Mouse (Mus musculus) limb, embryonic 13.5 days (tissue): ENCODE measurements around the gene Ubtd2. TPM values are rescaled to one million over a fixed set of nuclear protein-coding genes. Genes with fewer than 3 reads are reported as not detected.
A peak's percentile ranks its signal among the peaks of the same experiment; 100 is the strongest.

Experiments
- ATAC-seq: fragments of 200-750 bp; cut with Nextera tagmentation; 2 replicates; pipeline ENCODE4 v1.8.0; 2017; ENCODE audit warnings: low read depth, moderate number of reproducible peaks, moderate TSS enrichment; ENCODE audit not compliant: low FRiP score
- H3K27ac ChIP-seq: fragments of 300-500 bp; sonication (generic); 2 replicates; pipeline ENCODE4 v1.5.1; 2015; ENCODE audit warnings: inconsistent platforms, mild to moderate bottlenecking, moderate library complexity
- H3K27me3 ChIP-seq: fragments of 300-500 bp; sonication (generic); 2 replicates; pipeline ENCODE4 v1.6.1; 2015; ENCODE audit warnings: mild to moderate bottlenecking, inconsistent platforms
- H3K36me3 ChIP-seq: fragments of 300-500 bp; sonication (generic); 2 replicates; pipeline ENCODE4 v1.6.1; 2015; ENCODE audit warnings: inconsistent platforms, mild to moderate bottlenecking, moderate library complexity
- H3K4me1 ChIP-seq: fragments of 300-500 bp; sonication (generic); 2 replicates; pipeline ENCODE4 v1.6.1; 2015; ENCODE audit warnings: inconsistent platforms
- H3K4me2 ChIP-seq: fragments of 300-500 bp; sonication (generic); replicated peaks from 2 replicates; pipeline ENCODE4 v1.6.1; 2015; ENCODE audit warnings: inconsistent platforms, mild to moderate bottlenecking, moderate library complexity
- H3K4me3 ChIP-seq: fragments of 300-500 bp; sonication (generic); 2 replicates; pipeline ENCODE4 v1.5.1; 2015; ENCODE audit warnings: moderate library complexity, mild to moderate bottlenecking, inconsistent platforms
- H3K9ac ChIP-seq: fragments of 300-500 bp; sonication (generic); 2 replicates; pipeline ENCODE4 v1.6.1; 2015; ENCODE audit warnings: mild to moderate bottlenecking, inconsistent platforms
- H3K9me3 ChIP-seq: fragments of 300-500 bp; sonication (generic); 2 replicates; pipeline ENCODE4 v1.6.1; 2016; ENCODE audit warnings: inconsistent platforms
- WGBS: fragments of 180-500 bp; shearing (Covaris S2); methylation state at CpG from one replicate; pipeline ENCODE4 v1.1.7; 2015; 5-methylcytosine and 5-hydroxymethylcytosine counted together
- polyA plus RNA-seq: library from polyadenylated mRNA; unstranded; fragments of >200 nt; fragmentation: Nextera tagmentation; extraction: Ambion mirVana; gene quantifications from 2 replicates; pipeline ENCODE4 v1.2.1, GENCODE M21; 2015

Gene Ubtd2
- polyA plus RNA-seq, 1 experiment from 2014 or later: 97.3 TPM

GRCm38 (mm10) chr11:32542687-32543411 lies 87.7 kb downstream of the Ubtd2 start:
- no peak for ATAC-seq
- Histone ChIP-seq H3K9me3 (no peaks in the 10 kb centered on the region), H3K27me3 (no peaks in the 10 kb centered on the region), H3K9ac (no peak overlapping the region), H3K4me2 (no peak overlapping the region), H3K4me1 (peaks cover 22% of the 10 kb centered on the region), H3K36me3 (no peaks in the 10 kb centered on the region), H3K27ac (no peak overlapping the region), H3K4me3 (no peak overlapping the region)
- WGBS: 46% methylated on average over 2 of the region's 3 CpGs

- ATAC-seq: no peak
Measured at GRCm38 (mm10) chr11:32544041-32544440, 88.9 kb downstream of the Ubtd2 start.

DNA sequence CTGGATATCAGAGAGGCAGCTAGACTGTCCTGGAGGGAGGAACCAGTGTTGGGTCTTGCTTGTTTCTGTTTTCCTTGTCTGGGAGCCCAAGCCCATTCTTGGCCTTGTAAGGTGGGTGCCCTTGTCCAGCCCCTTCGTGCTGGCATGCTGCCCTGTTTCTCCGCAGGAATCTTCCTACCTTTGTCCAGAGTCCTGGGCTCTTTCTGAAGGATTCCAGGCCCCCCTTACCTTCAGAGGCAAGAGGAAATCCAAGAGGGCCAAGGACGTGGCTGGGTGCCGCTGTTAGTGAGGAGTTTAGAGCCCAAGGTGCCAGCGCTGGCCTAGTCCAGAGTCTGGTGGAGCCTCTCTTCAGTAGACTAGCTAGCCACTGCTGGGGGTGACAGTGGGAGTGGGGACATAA lies 89.3 kb downstream of the Ubtd2 start:
- Histone ChIP-seq H3K36me3 (no peaks in the 10 kb centered on the region), H3K9me3 (no peaks in the 10 kb centered on the region), H3K27ac (no peak overlapping the region), H3K27me3 (no peaks in the 10 kb centered on the region), H3K9ac (no peak overlapping the region), H3K4me1 (peaks cover 17% of the 10 kb centered on the region), H3K4me3 (no peak overlapping the region), H3K4me2 (no peak overlapping the region)
- 86% methylated on average over 5 of the region's 5 CpGs for WGBS
- ATAC-seq: no peak

More at GRCm38 (mm10) chr11:32544041-32544440, 88.9 kb downstream of the Ubtd2 start:
- Histone ChIP-seq H3K9ac (no peak overlapping the region), H3K4me3 (no peak overlapping the region), H3K27ac (no peak overlapping the region), H3K27me3 (no peaks in the 10 kb centered on the region), H3K36me3 (no peaks in the 10 kb centered on the region), H3K9me3 (no peaks in the 10 kb centered on the region), H3K4me1 (peaks cover 16% of the 10 kb centered on the region), H3K4me2 (no peak overlapping the region)
- WGBS: 86% methylated on average over 6 of the region's 6 CpGs

- Histone ChIP-seq H3K4me2 (no peak overlapping the region), H3K36me3 (no peaks in the 10 kb centered on the region), H3K27me3 (no peaks in the 10 kb centered on the region), H3K4me1 (peaks cover 26% of the 10 kb centered on the region), H3K9ac (no peak overlapping the region), H3K9me3 (no peaks in the 10 kb centered on the region), H3K4me3 (no peak overlapping the region), H3K27ac (no peak overlapping the region)
- no peak for ATAC-seq
- 82% methylated on average over 12 of the region's 12 CpGs for WGBS
Measured at GRCm38 (mm10) chr11:32545605-32546004, 90.4 kb downstream of the Ubtd2 start.

DNA sequence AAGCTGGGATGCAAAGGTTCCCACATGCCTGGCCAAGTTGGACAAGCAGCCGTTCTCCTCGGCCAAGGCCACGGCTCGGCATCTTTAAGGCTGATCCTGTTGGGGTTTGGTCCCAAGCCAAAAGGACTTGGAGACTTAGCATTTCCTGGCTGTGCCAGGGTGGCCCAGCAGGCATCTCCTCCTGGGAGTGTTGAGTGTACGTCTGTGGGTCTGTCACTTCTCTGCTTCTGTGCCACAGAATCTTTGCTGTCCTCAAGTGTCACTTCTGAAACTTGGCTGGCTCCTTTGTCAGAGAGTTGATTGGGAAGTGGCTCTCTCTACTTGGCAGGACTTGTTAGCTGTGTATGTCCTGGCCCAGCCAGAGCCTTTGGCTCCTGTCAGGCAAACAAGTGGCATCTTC lies 91.3 kb downstream of the Ubtd2 start:
- no peaks in the 10 kb centered on the region for H3K27me3 ChIP-seq
- H3K4me2 ChIP-seq: no peak overlapping the region
- WGBS: 83% methylated on average over 5 of the region's 5 CpGs
- H3K4me3 ChIP-seq: no peak overlapping the region
- H3K4me1 ChIP-seq: peaks cover 35% of the 10 kb centered on the region
- no peak for ATAC-seq
- H3K36me3 ChIP-seq: no peaks in the 10 kb centered on the region
- H3K9me3 ChIP-seq: no peaks in the 10 kb centered on the region
- H3K27ac ChIP-seq: no peak overlapping the region
- H3K9ac ChIP-seq: no peak overlapping the region

DNA sequence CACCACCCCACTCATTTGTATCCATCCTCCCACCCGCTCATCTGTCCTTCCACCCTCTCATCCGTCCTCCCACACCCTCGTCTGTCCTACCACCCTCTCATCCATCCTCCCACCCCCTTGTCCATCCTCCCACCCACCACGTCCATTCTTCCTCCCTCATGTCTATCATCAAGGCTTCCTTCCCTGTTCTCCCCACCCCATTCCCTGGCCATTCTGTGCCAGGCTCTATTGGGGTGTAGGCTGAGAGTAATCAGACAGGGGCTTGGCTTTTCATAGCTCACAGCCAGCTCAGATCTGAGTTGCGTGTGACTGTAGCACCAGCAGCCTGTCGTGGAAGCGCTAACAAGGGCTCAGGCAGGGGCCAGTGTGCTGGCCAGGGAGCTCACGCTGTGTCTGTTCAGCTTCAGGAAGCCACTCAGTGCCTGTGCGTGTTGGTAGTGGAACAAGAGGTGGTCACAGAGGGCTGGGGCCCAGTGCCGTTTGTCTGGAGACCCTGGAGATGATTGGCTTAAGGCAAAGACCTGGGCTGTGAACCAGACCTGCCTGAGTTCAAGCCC lies 92.3 kb downstream of the Ubtd2 start:
- Histone ChIP-seq H3K27ac (no peak overlapping the region), H3K9ac (no peak overlapping the region), H3K36me3 (no peaks in the 10 kb centered on the region), H3K9me3 (no peaks in the 10 kb centered on the region), H3K4me2 (no peak overlapping the region), H3K27me3 (no peaks in the 10 kb centered on the region), H3K4me1 (peaks cover 42% of the 10 kb centered on the region), H3K4me3 (no peak overlapping the region)
- ATAC-seq: no peak
- 75% methylated on average over 10 of the region's 10 CpGs for WGBS

DNA sequence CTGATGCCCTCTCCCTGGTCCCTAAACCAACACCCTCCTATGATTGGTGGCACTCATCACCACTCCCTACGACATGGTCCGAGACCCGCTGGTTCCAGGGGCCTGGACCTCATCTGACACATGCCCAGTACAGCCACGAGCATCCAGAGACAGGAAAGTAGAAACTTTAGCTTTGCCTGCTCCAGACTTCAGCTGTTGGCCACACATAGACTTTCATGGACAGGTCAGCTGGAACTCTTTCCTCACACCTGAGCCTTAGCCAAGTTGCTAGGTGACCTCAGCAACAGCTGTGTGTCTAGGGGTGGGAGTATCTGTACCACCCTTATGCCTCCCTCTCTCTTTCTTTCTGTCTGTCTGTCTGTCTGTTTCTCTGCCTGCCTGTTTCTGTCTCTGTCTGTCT lies 93.1 kb downstream of the Ubtd2 start:
- 76% methylated on average over 4 of the region's 4 CpGs for WGBS
- ATAC-seq: no peak
- no peak overlapping the region for H3K9ac ChIP-seq

GRCm38 (mm10) chr11:32549236-32549635 lies 94.1 kb downstream of the Ubtd2 start:
- no peak for ATAC-seq
- peaks cover 53% of the 10 kb centered on the region for H3K4me1 ChIP-seq
- no peaks in the 10 kb centered on the region for H3K9me3 ChIP-seq
- no peak overlapping the region for H3K9ac ChIP-seq
- no peaks in the 10 kb centered on the region for H3K27me3 ChIP-seq
- WGBS: 50% methylated on average over 6 of the region's 6 CpGs
- no peak overlapping the region for H3K4me3 ChIP-seq
- H3K27ac ChIP-seq: 0 out of 2 replicates have a peak overlapping the region, but pooled peaks have one; percentile 2
- H3K4me2 ChIP-seq: no peak overlapping the region
- H3K36me3 ChIP-seq: no peaks in the 10 kb centered on the region

More for the DNA sequence above, 93.1 kb downstream of the Ubtd2 start:
- no peaks in the 10 kb centered on the region for H3K9me3 ChIP-seq
- no peak overlapping the region for H3K4me3 ChIP-seq
- H3K4me2 ChIP-seq: no peak overlapping the region
- H3K27ac ChIP-seq: no peak overlapping the region
- H3K27me3 ChIP-seq: no peaks in the 10 kb centered on the region
- H3K4me1 ChIP-seq: peaks cover 43% of the 10 kb centered on the region
- H3K36me3 ChIP-seq: no peaks in the 10 kb centered on the region

DNA sequence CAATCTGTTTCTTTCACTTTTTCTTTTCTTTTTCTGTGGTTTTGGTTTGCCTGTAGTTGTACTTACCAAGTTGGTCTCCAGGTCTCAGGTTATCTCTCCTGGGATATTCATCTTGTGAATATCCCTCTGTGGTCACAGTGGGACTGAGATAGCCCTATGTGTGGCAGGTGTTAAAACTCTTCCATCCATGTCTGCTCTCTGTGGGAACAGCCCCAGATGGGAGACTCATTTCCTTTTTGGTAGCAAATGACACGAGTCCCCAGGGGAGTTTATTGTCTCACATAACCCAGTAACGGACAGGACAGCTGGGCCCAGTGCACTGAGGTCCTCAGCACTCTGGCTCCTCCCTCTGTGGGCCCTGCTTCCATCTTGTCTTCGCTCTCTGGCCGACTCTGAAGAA lies 94.9 kb downstream of the Ubtd2 start:
- Histone ChIP-seq H3K9ac (no peak overlapping the region), H3K36me3 (no peaks in the 10 kb centered on the region), H3K27ac (0 out of 2 replicates have a peak overlapping the region, but pooled peaks have one; percentile 10), H3K4me3 (no peak overlapping the region), H3K4me2 (no peak overlapping the region), H3K4me1 (peaks cover 56% of the 10 kb centered on the region), H3K27me3 (no peaks in the 10 kb centered on the region), H3K9me3 (no peaks in the 10 kb centered on the region)
- ATAC-seq: no peak
- 53% methylated on average over 4 of the region's 4 CpGs for WGBS

DNA sequence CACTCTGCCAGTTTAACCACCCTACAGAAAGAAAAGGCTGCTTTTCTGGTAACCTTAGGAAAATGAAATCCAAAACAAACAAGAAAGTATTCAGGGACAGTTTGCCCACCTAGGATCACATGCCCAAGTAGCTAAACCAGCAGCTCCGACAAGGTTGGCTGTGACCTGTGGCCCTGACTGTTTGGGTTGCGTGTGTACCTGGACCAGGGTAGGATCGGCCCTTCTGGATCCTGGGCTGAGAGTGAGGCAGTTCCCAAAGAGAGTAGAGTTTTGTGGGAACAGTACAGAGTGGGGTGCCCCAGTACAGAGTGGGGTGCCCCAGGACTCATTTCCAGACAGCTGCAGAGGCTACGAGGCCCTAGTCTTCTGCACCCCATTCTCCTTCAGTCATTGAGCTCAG lies 95.9 kb downstream of the Ubtd2 start:
- Histone ChIP-seq H3K36me3 (no peaks in the 10 kb centered on the region), H3K27me3 (no peaks in the 10 kb centered on the region), H3K9me3 (no peaks in the 10 kb centered on the region), H3K27ac (peak overlapping the region; percentile 55; the same call in 1 of the 2 replicates), H3K4me2 (no peak overlapping the region), H3K4me1 (peaks cover 56% of the 10 kb centered on the region), H3K9ac (no peak overlapping the region), H3K4me3 (no peak overlapping the region)
- no peak for ATAC-seq
- 89% methylated on average over 4 of the region's 4 CpGs for WGBS

- Histone ChIP-seq H3K9me3 (no peaks in the 10 kb centered on the region), H3K36me3 (no peaks in the 10 kb centered on the region), H3K9ac (0 out of 2 replicates have a peak overlapping the region, but pooled peaks have one; percentile 31), H3K27ac (peak overlapping the region; percentile 86), H3K27me3 (no peaks in the 10 kb centered on the region), H3K4me3 (no peak overlapping the region), H3K4me1 (peaks cover 56% of the 10 kb centered on the region), H3K4me2 (no peak overlapping the region)
- 57% methylated on average over 12 of the region's 12 CpGs for whole genome bisulfite sequencing
- ATAC-seq: peak; percentile 38
Measured at GRCm38 (mm10) chr11:32551579-32552297, 96.6 kb downstream of the Ubtd2 start.

- H3K9ac ChIP-seq: peak overlapping the region; percentile 31; the same call in 1 of the 2 replicates
- 51% methylated on average over 13 of the region's 13 CpGs for WGBS
- H3K4me2 ChIP-seq: 0 out of 2 replicates have a peak overlapping the region, but pooled peaks have one; percentile 21
- no peak overlapping the region for H3K4me3 ChIP-seq
- ATAC-seq: no peak
- no peaks in the 10 kb centered on the region for H3K9me3 ChIP-seq
- H3K27me3 ChIP-seq: no peaks in the 10 kb centered on the region
- peak overlapping the region; percentile 86 for H3K27ac ChIP-seq
- H3K36me3 ChIP-seq: no peaks in the 10 kb centered on the region
- H3K4me1 ChIP-seq: peaks cover 56% of the 10 kb centered on the region
Measured at GRCm38 (mm10) chr11:32552401-32553090, 97.4 kb downstream of the Ubtd2 start.
